Mouse (Mus musculus): ENCODE data around the gene Cks2. TPM values are rescaled to one million over a fixed set of nuclear protein-coding genes. Genes with fewer than 3 reads are reported as not detected.
A peak's percentile ranks its signal among the peaks of the same experiment; 100 is the strongest.

The Cks2 gene
- polyA plus RNA-seq, 1 experiment from 2014 or later, result 128 TPM

DNA sequence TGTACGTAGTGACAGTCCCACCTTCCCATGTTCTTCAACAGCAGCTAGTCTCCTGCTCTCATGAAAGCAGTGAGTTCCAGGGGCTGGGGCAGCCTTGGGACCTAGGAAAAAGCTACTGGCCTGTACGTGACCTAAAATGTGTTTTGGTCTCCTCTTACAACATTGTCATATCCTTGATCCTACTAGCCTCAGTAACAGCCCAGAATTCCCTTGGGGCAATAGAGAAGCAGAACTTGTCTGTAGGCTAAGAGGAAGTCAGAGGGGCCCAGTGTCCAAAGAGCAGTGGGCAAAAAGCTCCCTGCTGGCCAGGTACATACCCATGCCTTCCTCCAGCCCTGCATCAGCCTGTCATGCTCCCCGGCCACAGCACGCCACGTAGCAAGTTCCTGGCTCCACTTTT is 41.9 kb downstream of the Cks2 start:
- WGBS, result 89% methylated on average over 5 of the region's 5 CpGs
- peaks cover 18% of the 10 kb centered on the region for H3K36me3 ChIP-seq (ENCODE audit: control insufficient read depth, insufficient read depth, low read length)
- ATAC-seq (ENCODE audit: low FRiP score, low TSS enrichment), result no peak
- H3K27ac ChIP-seq (replicated peaks), result no peak overlapping the region
- TF ChIP-seq EP300 (optimal IDR thresholded peaks at IDR 0.05) (no peak), CTCF (IDR thresholded peaks at IDR 0.05; ENCODE audit: low read depth) (no peak)
- no peak overlapping the region for H3K9ac ChIP-seq (ENCODE audit: low read length)
- no peaks in the 10 kb centered on the region for H3K4me1 ChIP-seq (replicated peaks; ENCODE audit: control insufficient read depth, insufficient read depth)
- no peaks in the 10 kb centered on the region for H3K27me3 ChIP-seq (ENCODE audit: control insufficient read depth, insufficient read depth, low read length)
- DNase-seq (ENCODE audit: low spot score), result no peak
- H3K4me3 ChIP-seq (ENCODE audit: low read depth, low read length), result no peak overlapping the region
- no peaks in the 10 kb centered on the region for H3K9me3 ChIP-seq (ENCODE audit: control insufficient read depth, low read length)
- H3K4me2 ChIP-seq (replicated peaks; ENCODE audit: low read depth), result no peak overlapping the region

DNA sequence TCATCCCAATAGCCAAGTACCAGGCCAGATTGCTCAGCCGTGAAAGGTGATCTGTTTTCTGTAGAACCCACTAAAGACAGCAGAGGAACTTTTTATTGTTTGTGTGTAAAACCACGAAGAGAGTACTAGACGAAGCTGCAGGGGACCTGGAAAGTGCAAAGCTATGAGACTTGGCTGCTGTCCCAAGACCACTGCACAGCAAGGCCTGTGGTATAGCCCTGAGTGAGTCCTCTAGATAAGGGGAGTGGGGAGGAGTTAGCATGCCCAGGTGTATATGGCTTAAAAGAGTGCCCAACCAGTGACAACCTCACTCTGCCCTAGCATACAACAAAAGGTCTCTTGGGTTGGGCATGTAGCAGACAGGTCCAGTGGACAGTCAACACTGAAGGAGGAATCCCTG is 43.7 kb downstream of the Cks2 start:
- no peak overlapping the region for H3K27ac ChIP-seq (replicated peaks)
- ATAC-seq (ENCODE audit: low FRiP score, low TSS enrichment), result no peak
- WGBS, result 67% methylated on average over 3 of the region's 3 CpGs
- TF ChIP-seq EP300 (optimal IDR thresholded peaks at IDR 0.05), result no peak
- no peak for TF ChIP-seq CTCF (IDR thresholded peaks at IDR 0.05; ENCODE audit: low read depth)
- H3K36me3 ChIP-seq (ENCODE audit: control insufficient read depth, insufficient read depth, low read length), result peaks cover 16% of the 10 kb centered on the region
- H3K4me3 ChIP-seq (ENCODE audit: low read depth, low read length), result no peak overlapping the region
- H3K9me3 ChIP-seq (ENCODE audit: control insufficient read depth, low read length), result no peaks in the 10 kb centered on the region
- no peak overlapping the region for H3K9ac ChIP-seq (ENCODE audit: low read length)
- H3K27me3 ChIP-seq (ENCODE audit: control insufficient read depth, insufficient read depth, low read length), result no peaks in the 10 kb centered on the region
- H3K4me1 ChIP-seq (replicated peaks; ENCODE audit: control insufficient read depth, insufficient read depth), result no peaks in the 10 kb centered on the region
- no peak for DNase-seq (ENCODE audit: low spot score)
- no peak overlapping the region for H3K4me2 ChIP-seq (replicated peaks; ENCODE audit: low read depth)

DNA sequence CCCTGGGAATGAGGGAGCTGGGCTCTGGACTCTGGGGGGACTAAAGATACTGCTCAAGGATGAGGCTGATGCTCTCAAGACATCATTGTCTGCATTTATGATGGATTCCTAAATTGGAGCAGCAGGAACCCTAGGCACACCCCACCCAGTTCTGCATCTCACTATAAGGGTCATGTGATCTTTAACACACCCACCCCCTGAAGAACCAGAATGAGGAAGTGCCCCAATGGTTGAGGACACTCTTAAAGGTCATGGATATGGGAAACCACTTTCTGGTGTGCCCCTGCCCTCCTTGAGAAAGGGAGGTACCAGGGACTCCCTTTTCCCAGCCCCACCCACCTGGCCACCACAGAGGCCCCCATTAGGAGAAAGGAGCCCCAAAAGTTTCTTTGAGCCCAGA is 51.4 kb downstream of the Cks2 start:
- ATAC-seq (ENCODE audit: low FRiP score, low TSS enrichment), result no peak
- Histone ChIP-seq H3K27ac (replicated peaks) (no peak overlapping the region), H3K36me3 (ENCODE audit: control insufficient read depth, insufficient read depth, low read length) (no peaks in the 10 kb centered on the region; the same call in 1 of the 2 replicates), H3K4me1 (replicated peaks; ENCODE audit: control insufficient read depth, insufficient read depth) (no peaks in the 10 kb centered on the region), H3K27me3 (ENCODE audit: control insufficient read depth, insufficient read depth, low read length) (no peaks in the 10 kb centered on the region), H3K4me2 (replicated peaks; ENCODE audit: low read depth) (no peak overlapping the region), H3K4me3 (ENCODE audit: low read depth, low read length) (no peak overlapping the region), H3K9ac (ENCODE audit: low read length) (no peak overlapping the region), H3K9me3 (ENCODE audit: control insufficient read depth, low read length) (no peaks in the 10 kb centered on the region)
- DNase-seq (ENCODE audit: low spot score), result no peak
- TF ChIP-seq EP300 (optimal IDR thresholded peaks at IDR 0.05), result no peak
- no peak for TF ChIP-seq CTCF (IDR thresholded peaks at IDR 0.05; ENCODE audit: low read depth)

DNA sequence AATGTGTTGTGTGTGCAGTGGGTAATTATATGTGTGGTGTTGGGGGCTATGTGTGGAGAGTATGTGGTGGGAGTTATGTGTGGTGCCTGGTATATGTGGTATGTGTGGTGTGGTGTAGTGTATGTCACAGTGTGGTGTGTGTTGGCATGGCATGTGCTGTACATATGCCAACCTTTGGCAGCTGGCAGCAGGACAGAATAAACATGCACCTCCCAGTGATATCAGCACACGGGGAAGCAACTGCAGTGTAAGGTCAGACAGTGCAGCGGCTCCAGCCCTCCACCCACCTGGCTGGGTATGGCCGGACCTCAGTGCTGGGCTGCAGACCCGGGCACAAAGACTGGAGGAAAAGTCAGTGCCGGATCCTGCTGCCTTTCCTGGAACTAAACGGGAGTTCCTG is 52.4 kb downstream of the Cks2 start:
- no peak for TF ChIP-seq CTCF (IDR thresholded peaks at IDR 0.05; ENCODE audit: low read depth)
- peak; percentile 55 for ATAC-seq (ENCODE audit: low FRiP score, low TSS enrichment)
- WGBS, result 52% methylated on average over 6 of the region's 6 CpGs

DNA sequence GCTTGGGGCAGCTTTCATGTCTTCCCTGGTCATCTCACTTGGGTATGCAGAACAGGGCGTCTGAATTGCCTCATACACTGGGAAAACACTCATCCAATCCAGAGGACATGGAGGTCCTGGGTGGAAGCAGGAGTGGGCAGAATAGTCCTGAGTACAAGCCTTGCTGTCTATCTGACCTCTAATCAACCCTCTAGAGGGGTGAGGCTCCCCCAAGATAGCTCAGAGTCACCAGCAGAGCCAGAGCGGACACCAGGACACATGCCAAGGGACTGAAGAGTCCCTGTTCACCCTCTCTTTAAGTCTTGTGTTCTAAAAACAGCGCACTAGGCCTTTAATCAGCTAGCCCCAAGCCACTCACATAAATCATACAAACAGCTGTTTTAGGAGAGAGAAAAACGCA is 52.9 kb downstream of the Cks2 start:
- no peaks in the 10 kb centered on the region for H3K4me1 ChIP-seq (replicated peaks; ENCODE audit: control insufficient read depth, insufficient read depth)
- DNase-seq (ENCODE audit: low spot score) (no peak), ATAC-seq (ENCODE audit: low FRiP score, low TSS enrichment) (0 out of 2 replicates have a peak, but pooled peaks have one; percentile 3)
- H3K9ac ChIP-seq (ENCODE audit: low read length), result no peak overlapping the region
- no peak for TF ChIP-seq CTCF (IDR thresholded peaks at IDR 0.05; ENCODE audit: low read depth)
- no peak overlapping the region for H3K27ac ChIP-seq (replicated peaks)
- 56% methylated on average over 4 of the region's 4 CpGs for WGBS
- no peaks in the 10 kb centered on the region for H3K27me3 ChIP-seq (ENCODE audit: control insufficient read depth, insufficient read depth, low read length)
- H3K9me3 ChIP-seq (ENCODE audit: control insufficient read depth, low read length), result no peaks in the 10 kb centered on the region
- H3K4me3 ChIP-seq (ENCODE audit: low read depth, low read length), result no peak overlapping the region
- no peaks in the 10 kb centered on the region; the same call in 1 of the 2 replicates for H3K36me3 ChIP-seq (ENCODE audit: control insufficient read depth, insufficient read depth, low read length)
- H3K4me2 ChIP-seq (replicated peaks; ENCODE audit: low read depth), result no peak overlapping the region

More for the DNA sequence above, 52.4 kb downstream of the Cks2 start:
- Histone ChIP-seq H3K4me3 (ENCODE audit: low read depth, low read length) (no peak overlapping the region), H3K27me3 (ENCODE audit: control insufficient read depth, insufficient read depth, low read length) (no peaks in the 10 kb centered on the region), H3K27ac (replicated peaks) (no peak overlapping the region), H3K9me3 (ENCODE audit: control insufficient read depth, low read length) (no peaks in the 10 kb centered on the region), H3K36me3 (ENCODE audit: control insufficient read depth, insufficient read depth, low read length) (no peaks in the 10 kb centered on the region; the same call in 1 of the 2 replicates), H3K4me2 (replicated peaks; ENCODE audit: low read depth) (no peak overlapping the region), H3K9ac (ENCODE audit: low read length) (no peak overlapping the region), H3K4me1 (replicated peaks; ENCODE audit: control insufficient read depth, insufficient read depth) (no peaks in the 10 kb centered on the region)
- peak; percentile 22 for DNase-seq (ENCODE audit: low spot score)

DNA sequence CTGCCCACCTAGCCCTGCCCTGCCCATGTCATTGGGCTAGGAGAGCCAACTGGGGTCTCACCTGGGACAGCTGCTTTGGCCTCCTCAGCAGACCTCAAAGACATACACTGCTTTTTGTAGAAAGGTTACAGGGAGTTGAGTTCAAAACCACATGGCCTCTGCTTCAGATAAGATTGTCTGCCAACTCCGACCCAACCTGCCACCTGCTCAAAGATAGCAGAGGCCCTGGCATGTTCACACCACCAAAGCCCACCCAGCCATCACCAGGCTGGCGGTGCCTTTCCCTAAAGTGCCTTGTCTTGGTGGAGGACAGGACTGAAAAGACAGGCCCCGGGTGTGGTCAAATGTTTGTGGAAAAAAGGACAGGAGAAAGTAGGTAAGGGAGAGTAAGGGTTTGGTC is 53.3 kb downstream of the Cks2 start:
- ATAC-seq (ENCODE audit: low FRiP score, low TSS enrichment) (no peak), DNase-seq (ENCODE audit: low spot score) (no peak)
- Histone ChIP-seq H3K9ac (ENCODE audit: low read length) (no peak overlapping the region), H3K4me1 (replicated peaks; ENCODE audit: control insufficient read depth, insufficient read depth) (no peaks in the 10 kb centered on the region), H3K4me3 (ENCODE audit: low read depth, low read length) (no peak overlapping the region), H3K27me3 (ENCODE audit: control insufficient read depth, insufficient read depth, low read length) (no peaks in the 10 kb centered on the region), H3K9me3 (ENCODE audit: control insufficient read depth, low read length) (no peaks in the 10 kb centered on the region), H3K27ac (replicated peaks) (no peak overlapping the region), H3K4me2 (replicated peaks; ENCODE audit: low read depth) (no peak overlapping the region), H3K36me3 (ENCODE audit: control insufficient read depth, insufficient read depth, low read length) (no peaks in the 10 kb centered on the region; the same call in 1 of the 2 replicates)
- WGBS, result 70% methylated on average over 3 of the region's 3 CpGs
- TF ChIP-seq EP300 (optimal IDR thresholded peaks at IDR 0.05), result no peak
- TF ChIP-seq CTCF (IDR thresholded peaks at IDR 0.05; ENCODE audit: low read depth), result no peak

Other genes with a start within 250 kb of the Cks2 start
- 7.2 and 8.1 TPM in 2 replicates for gene S1pr3, start 236.6 kb upstream of the Cks2 start, polyA plus RNA-seq (2015; fragmentation: Nextera tagmentation; extraction: Ambion mirVana)
- 0.28 and 0.31 TPM in 2 replicates for gene Shc3, start 75.8 kb upstream of the Cks2 start, polyA plus RNA-seq (2015; fragmentation: Nextera tagmentation; extraction: Ambion mirVana)
- 21.2 and 21.4 TPM in 2 replicates for gene Secisbp2, start 6.5 kb downstream of the Cks2 start, polyA plus RNA-seq (2015; fragmentation: Nextera tagmentation; extraction: Ambion mirVana)
- 6.7 and 8.0 TPM in 2 replicates for gene Sema4d, start 148.5 kb downstream of the Cks2 start, polyA plus RNA-seq (2015; fragmentation: Nextera tagmentation; extraction: Ambion mirVana)
- gene Gadd45g, start 201.4 kb downstream of the Cks2 start, polyA plus RNA-seq (2015; fragmentation: Nextera tagmentation; extraction: Ambion mirVana), result 37.1 and 39.1 TPM in 2 replicates

Measured in stomach, postnatal 0 days (tissue).